Mouse (Mus musculus): ENCODE measurements around the gene Tpmt.

Tpmt gene

DNA sequence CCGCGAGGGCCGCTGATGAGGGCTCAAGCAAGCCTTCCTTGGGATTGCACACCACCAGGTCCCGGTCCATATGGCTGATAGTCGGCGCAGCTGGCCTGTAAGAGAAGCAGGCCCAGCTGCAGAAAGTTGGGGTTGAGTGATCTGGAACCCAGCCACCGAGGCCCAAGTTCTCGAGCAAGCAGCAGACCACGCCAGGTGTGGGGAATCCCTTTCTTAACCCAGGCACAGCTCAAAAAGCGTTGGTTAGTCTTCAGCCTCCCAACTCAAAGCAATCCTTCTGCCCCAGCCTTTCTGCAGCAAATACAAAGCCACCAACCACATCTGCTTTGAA, at the start of gene Tpmt:
Tpmt (minus strand) TSS at position 121 of the 331 bp plus-strand sequence.
- DNase-seq (ENCODE audit: low spot score in 2 of 2), result peak in 1 of 2 experiments; percentile 5

GRCm38 (mm10) chr13:47093791-47094190, 49.3 kb upstream of the Tpmt start:
- no peak for DNase-seq (ENCODE audit: low spot score in 2 of 2)

- DNase-seq (ENCODE audit: low spot score in 2 of 2), result no peak
Measured at GRCm38 (mm10) chr13:47089271-47089670, 44.7 kb upstream of the Tpmt start.

- no peak for DNase-seq (ENCODE audit: low spot score in 2 of 2)
Measured at GRCm38 (mm10) chr13:47088433-47088832, 43.9 kb upstream of the Tpmt start.

- no peak for DNase-seq (ENCODE audit: low spot score in 2 of 2)
Measured at GRCm38 (mm10) chr13:47080905-47081505, 36.5 kb upstream of the Tpmt start.

DNA sequence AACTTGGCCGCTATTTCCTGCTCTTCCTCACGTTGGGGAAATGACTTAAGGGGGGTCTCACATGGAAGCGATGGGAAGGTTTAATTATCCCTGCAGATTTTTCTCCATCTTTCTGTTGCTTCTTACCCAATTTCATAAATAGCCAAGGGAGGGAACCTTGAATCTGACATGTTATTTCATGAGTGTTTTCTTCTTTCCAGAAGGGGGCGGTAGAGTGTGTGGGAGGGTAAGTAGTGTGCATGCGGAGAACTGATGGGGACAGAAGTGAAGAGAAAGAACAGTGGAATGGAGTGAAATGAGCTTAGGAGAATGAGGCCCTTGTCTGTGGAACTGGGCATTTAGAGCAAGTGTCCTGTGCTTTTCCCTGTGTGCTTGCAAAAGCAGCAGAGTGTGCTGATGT, 34.3 kb upstream of the Tpmt start:
- DNase-seq (ENCODE audit: low spot score in 2 of 2), result no peak

DNA sequence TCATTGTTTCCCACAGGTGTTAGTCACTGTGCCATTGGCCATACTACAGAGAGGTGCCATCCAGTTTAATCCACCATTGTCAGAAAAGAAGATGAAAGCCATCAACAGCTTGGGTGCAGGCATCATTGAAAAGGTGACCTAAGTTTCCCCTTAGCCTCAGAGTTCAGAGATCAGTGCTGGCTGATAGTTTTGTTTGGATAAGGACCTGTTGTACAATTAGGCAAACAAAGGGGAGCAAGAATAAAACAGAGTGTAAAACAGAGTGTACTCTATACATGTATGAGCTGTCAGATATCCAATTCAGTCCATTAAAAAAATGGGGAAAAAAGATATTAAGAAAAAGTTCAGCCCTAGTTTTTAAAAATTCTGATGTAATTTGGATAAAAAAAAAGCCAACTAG, 32.8 kb upstream of the Tpmt start:
- DNase-seq (ENCODE audit: low spot score in 2 of 2), result no peak

DNA sequence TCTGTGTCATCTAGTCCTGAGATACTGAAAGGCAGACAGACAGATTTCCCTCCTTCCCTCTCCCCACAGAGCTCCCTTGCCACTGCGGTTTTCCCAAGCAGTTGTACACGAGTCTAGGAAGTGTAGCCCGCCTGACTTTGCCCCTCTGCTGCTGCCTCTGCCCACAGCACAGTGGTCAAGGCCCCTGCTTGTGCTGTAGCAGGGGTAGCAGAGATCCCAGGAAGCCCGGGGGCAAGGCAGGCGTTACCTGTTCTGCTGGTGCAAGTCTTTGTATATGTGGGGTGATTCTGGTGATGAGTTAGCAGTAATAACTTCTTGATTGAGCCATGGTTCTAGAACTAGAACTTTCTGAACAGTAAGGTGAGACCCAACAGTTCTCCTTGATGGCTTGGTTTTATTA, 31.6 kb upstream of the Tpmt start:
- no peak for DNase-seq (ENCODE audit: low spot score in 2 of 2)

- no peak for DNase-seq (ENCODE audit: low spot score in 2 of 2)
Measured at GRCm38 (mm10) chr13:47072484-47072883, 27.9 kb upstream of the Tpmt start.

DNA sequence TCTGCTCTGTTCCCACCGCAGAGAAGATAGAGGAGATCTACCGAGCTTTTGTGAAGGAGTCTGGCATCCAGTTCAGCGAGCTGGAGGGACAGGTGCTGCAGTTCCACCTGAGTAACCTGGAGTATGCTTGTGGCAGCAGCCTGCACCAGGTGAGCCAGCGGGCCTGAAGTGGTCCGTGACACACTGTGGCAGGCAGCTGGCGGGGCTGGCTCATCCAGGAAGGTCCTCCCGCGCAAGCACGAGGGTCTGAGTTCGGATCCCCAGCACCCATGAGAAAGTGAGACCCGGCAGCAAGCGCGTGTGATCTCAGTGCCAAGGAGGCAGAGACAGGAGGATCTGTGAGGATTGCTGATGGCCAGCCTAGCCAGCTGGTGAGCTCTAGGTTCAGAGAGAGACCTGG, 27.3 kb upstream of the Tpmt start:
- DNase-seq (ENCODE audit: low spot score in 2 of 2), result no peak

- DNase-seq (ENCODE audit: low spot score in 2 of 2), result no peak
Measured at GRCm38 (mm10) chr13:47070329-47071080, 26.0 kb upstream of the Tpmt start.

- no peak for DNase-seq (ENCODE audit: low spot score in 2 of 2)
Measured at GRCm38 (mm10) chr13:47067001-47067400, 22.5 kb upstream of the Tpmt start.

DNA sequence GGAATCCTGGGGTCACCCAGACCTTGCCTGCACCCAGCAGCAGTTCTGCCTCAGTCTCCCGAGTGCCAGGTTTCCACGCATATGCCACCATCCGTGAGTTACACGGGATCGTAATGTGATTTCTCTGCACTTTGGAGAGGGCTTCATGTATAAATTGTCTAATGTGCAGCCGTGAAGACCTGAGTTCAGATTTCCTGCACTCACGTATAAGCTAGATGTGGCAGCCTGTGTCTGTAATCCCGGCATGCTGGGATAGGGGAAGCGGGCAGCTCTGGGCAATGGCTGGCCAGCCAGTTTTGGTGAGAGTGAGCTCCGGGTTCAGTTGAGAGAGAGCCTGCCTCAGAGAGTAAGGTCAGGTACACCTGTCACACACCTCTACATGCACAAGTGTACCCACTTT, 22.0 kb upstream of the Tpmt start:
- DNase-seq (ENCODE audit: low spot score in 2 of 2), result no peak

DNA sequence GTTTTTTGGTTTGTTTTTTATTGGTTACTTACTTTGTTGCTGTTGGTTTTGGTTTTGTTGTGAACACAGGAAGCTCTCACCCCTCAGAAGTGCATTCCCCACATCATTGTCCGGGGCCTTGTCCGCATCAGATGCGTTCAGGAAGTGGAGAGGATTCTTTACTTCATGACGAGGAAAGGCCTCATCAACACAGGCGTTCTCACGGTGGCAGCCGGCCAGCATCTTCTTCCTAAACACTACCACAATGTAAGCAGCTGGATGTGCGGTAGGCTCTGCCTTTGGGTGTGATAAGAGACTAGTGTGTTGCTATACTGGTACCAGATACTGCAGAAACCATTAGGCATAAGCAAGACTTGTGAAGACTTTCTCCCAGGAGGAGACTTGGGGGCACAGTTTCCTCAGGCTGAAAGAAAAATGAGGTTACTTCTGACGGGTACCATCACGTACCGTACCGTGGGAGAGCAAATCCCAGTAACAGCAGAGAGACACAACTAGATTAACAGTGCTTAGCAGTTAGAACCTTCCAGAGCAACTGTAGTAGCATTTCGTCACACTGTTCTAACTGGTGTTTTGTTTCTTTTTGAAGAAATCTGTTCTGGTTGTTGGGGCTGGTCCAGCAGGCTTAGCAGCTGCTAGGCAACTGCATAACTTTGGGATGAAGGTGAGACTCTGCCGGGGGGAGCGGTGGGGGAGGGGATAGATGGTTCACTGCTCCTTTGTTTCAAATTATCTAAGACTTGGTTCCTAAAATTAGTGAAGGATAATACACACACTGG, 19.6 kb upstream of the Tpmt start:
- DNase-seq (ENCODE audit: low spot score in 2 of 2), result no peak

GRCm38 (mm10) chr13:47062756-47063155, 18.2 kb upstream of the Tpmt start:
- no peak for DNase-seq (ENCODE audit: low spot score in 2 of 2)

DNA sequence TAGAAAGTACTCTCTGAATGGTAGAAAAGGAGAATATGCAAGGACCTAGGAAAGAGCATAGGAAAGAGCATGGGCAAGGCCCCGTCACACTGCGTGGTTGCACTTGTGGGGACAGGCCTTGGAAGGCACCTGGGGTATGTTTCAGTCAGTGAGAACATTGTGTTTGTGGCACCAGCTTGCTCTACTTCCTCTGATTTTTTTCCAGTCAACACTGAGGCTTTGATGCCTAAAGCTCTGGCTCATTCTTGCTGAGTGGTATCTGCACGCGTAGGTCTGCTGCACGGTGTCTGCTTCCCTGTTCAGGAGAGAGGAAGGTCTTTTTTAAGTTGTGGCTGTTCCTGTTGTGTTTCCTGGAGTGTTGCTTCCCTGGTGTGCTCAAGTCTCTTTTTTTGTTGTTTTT, 12.2 kb upstream of the Tpmt start:
- no peak for DNase-seq (ENCODE audit: low spot score in 2 of 2)

DNA sequence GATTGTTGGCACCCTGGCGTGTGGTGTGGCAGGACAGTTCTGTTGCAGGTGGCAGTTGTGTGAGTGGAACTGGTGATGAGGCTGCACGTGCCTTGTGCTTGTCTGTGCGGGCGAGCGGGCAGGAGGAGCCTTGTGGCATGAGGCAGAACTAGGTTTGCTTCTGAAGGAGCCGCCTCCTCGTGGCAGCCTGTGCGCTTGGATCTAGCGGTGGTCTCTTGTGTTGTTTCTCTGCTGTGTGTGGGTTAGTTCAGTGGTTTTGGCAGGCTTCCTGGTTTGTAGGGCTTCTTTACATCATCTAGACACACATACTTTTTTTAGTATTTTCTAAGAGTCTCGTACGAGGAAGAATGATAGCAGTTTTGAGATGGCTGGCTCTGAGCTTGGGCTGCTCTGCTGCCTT, 11.6 kb upstream of the Tpmt start:
- DNase-seq (ENCODE audit: low spot score in 2 of 2), result peak; percentile 58 to 74

- no peak for DNase-seq (ENCODE audit: low spot score in 2 of 2)
Measured at GRCm38 (mm10) chr13:47053971-47054370, 9.4 kb upstream of the Tpmt start.

DNA sequence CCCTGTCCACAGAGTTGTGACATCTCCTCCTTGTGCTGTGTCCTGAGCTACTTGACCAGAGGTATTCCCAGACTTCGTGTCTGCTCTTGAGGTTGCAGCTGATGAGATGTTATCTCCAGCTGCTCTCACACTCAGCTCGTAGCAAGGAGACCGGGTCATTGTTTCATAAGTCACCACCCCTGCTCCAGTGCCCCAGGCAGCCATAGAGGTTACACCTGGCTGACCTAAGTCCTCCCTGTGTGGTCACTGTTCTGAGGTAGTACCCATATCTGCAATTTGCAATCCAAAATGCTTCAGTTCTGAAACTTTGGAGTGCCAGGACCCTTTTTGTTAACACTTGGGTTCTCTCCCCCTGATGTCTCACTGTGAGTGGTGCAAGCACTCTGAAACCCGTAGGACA, 5.5 kb upstream of the Tpmt start:
- DNase-seq (ENCODE audit: low spot score in 2 of 2), result no peak

- DNase-seq (ENCODE audit: low spot score in 2 of 2), result no peak
Measured at GRCm38 (mm10) chr13:47047996-47048395, 3.5 kb upstream of the Tpmt start.

- no peak for DNase-seq (ENCODE audit: low spot score in 2 of 2)
Measured at GRCm38 (mm10) chr13:47043833-47044616, 512 bp downstream of the Tpmt start.

DNA sequence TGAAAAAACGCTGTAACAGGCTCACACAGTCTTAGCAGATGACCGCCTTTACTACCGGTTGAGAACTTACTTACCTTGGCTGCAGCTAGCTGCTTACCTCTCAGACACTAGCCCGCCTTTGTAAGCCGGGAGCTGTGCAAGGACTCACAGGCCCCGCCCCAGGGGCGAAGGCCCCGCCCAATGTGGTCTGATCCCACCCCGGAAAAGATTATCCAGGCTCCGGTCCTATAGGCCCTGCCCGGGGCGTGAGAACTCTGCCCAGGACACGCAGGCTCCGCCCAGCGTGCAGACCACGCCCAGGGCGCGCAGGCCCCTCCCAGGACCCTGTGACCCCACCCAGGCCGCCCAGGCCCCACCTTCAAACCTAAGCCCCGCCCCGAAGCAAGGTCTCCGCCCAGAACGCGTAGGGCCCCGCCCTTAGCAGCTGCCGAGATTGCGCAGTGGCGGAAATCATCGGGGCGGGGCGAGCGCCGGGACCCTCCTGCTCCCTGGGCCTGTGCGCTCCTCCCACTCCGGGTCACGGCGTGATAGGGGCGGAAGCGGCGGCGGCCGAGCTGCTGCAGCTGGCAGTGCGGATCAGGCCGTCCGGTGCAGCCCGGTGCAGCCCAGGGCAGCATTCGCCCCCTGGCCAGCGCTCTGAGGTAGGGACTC, 1.4 kb downstream of the Tpmt start, which contains the start of gene Kdm1b:
Kdm1b (plus strand) TSS at position 470 of the 651 bp plus-strand sequence.
- peak; percentile 98 for DNase-seq (ENCODE audit: low spot score in 2 of 2)

All from frontal cortex, postnatal 36 days (tissue).